Mouse (Mus musculus) ES-E14 (cell line): ENCODE measurements around the gene Ggt1. TPM values are rescaled to one million over a fixed set of nuclear protein-coding genes. Genes with fewer than 3 reads are reported as not detected.

ENCODE experiments used
- DNase-seq: peaks from one replicate; pipeline ENCODE4 v3.0.0-alpha.2; 2013; ENCODE audit warnings: low read depth, low spot score
- H3K27ac ChIP-seq: 2 replicates; pipeline ENCODE4 v1.5.1; 2012; ENCODE audit warnings: low read depth, mild to moderate bottlenecking, low read length, moderate library complexity, mixed read lengths; ENCODE audit not compliant: poor library complexity, insufficient read depth, severe bottlenecking
- H3K36me3 ChIP-seq: 2 replicates; pipeline ENCODE4 v1.6.1; 2012; ENCODE audit warnings: mild to moderate bottlenecking, low read length, moderate library complexity, mixed read lengths; ENCODE audit not compliant: control insufficient read depth, poor library complexity, insufficient read depth, severe bottlenecking
- H3K4me1 ChIP-seq, 2 experiments: fragments of 150-350 bp in 1 of 2; sonication (generic) in 1 of 2; 2 replicates each; pipeline ENCODE4 v1.6.1; 2012; ENCODE audit warnings: low read length in 2 of 2, mild to moderate bottlenecking in 1 of 2, mixed read lengths in 1 of 2; ENCODE audit not compliant: control insufficient read depth in 2 of 2, insufficient read depth in 2 of 2, poor library complexity in 1 of 2
- H3K4me3 ChIP-seq, 2 experiments: fragments of 150-350 bp in 1 of 2; sonication (generic) in 1 of 2; 2 replicates each; pipeline ENCODE4 v1.5.1; 2012; ENCODE audit warnings: low read length in 2 of 2, low read depth in 1 of 2, mild to moderate bottlenecking in 1 of 2, mixed read lengths in 1 of 2; ENCODE audit not compliant: insufficient read depth in 1 of 2, poor library complexity in 1 of 2, severe bottlenecking in 1 of 2
- H3K9ac ChIP-seq: 2 replicates; pipeline ENCODE4 v1.6.1; 2012; ENCODE audit warnings: low read depth, mild to moderate bottlenecking, low read length, mixed read lengths; ENCODE audit not compliant: poor library complexity, insufficient read depth, severe bottlenecking
- H3K9me3 ChIP-seq: fragments of 150-350 bp; sonication (generic); 2 replicates; pipeline ENCODE4 v1.6.1; 2012; ENCODE audit warnings: low read depth, mild to moderate bottlenecking, low read length; ENCODE audit not compliant: control insufficient read depth, insufficient read depth
- CHD2 ChIP-seq: IDR thresholded peaks from 2 replicates; pipeline ENCODE4 v1.6.1; 2014; ENCODE audit warnings: mild to moderate bottlenecking, low read depth, low read length, inconsistent platforms
- HCFC1 ChIP-seq: IDR thresholded peaks from 2 replicates; pipeline ENCODE4 v1.6.1; 2012; ENCODE audit warnings: low read length, inconsistent platforms, borderline replicate concordance; ENCODE audit not compliant: insufficient read depth
- MAFK ChIP-seq: IDR thresholded peaks from 2 replicates; pipeline ENCODE4 v1.6.1; 2014; ENCODE audit warnings: mild to moderate bottlenecking, low read depth, low read length, inconsistent platforms; ENCODE audit not compliant: insufficient read depth
- ZC3H11A ChIP-seq: IDR thresholded peaks from 2 replicates; pipeline ENCODE4 v1.6.1; 2012; ENCODE audit warnings: low read depth, mild to moderate bottlenecking, inconsistent platforms, low read length, borderline replicate concordance
- ZNF384 ChIP-seq: IDR thresholded peaks from 2 replicates; pipeline ENCODE4 v1.6.1; 2012; ENCODE audit warnings: low read depth, low read length, inconsistent platforms
- in situ Hi-C, 2 experiments: fragments of 600-800 bp; cut with MboI; formaldehyde crosslinking; loops; one replicate each; pipeline ENCODE4 v1.15.1; 2025; ENCODE audit warnings: low sequenced_read_pairs in 2 of 2, inconsistent platforms in 1 of 2; ENCODE audit not compliant: unreplicated experiment in 2 of 2
- total RNA-seq: library from RNA; depleted of rRNA; stranded (reverse); fragments of 300-350 nt; gene quantifications from 2 replicates; pipeline ENCODE4 v1.2.3, GENCODE M21; 2012

Ggt1 gene
- total RNA-seq, 1 experiment, result 23.6 TPM

GRCm38 (mm10) chr10:75514361-75514760 is 47.0 kb upstream of the Ggt1 start:
- no peak for TF ChIP-seq MAFK
- TF ChIP-seq ZNF384, result no peak
- no peak for TF ChIP-seq HCFC1
- no peak for TF ChIP-seq ZC3H11A
- TF ChIP-seq CHD2, result no peak
- in situ Hi-C loops, result no loop called here
- H3K4me1 ChIP-seq, result peaks cover 2 to 7% of the 10 kb centered on the region in 2 experiments; a peak in 2 of 4 replicates
- peaks cover 16% of the 10 kb centered on the region for H3K36me3 ChIP-seq
- H3K9me3 ChIP-seq, result no peaks in the 10 kb centered on the region
- no peak overlapping the region for H3K27ac ChIP-seq
- no peak for DNase-seq
- no peak overlapping the region for H3K9ac ChIP-seq
- no peak overlapping the region for H3K4me3 ChIP-seq

GRCm38 (mm10) chr10:75515216-75516037 is 46.0 kb upstream of the Ggt1 start:
- in situ Hi-C loops, result no loop called here
- no peak overlapping the region for H3K9ac ChIP-seq
- TF ChIP-seq CHD2, result no peak
- no peak for TF ChIP-seq MAFK
- TF ChIP-seq ZNF384, result no peak
- TF ChIP-seq ZC3H11A, result no peak
- TF ChIP-seq HCFC1, result no peak
- H3K36me3 ChIP-seq, result peaks cover 16% of the 10 kb centered on the region
- H3K27ac ChIP-seq, result no peak overlapping the region
- no peak overlapping the region for H3K4me3 ChIP-seq
- H3K9me3 ChIP-seq, result no peaks in the 10 kb centered on the region
- H3K4me1 ChIP-seq, result peaks cover 2 to 7% of the 10 kb centered on the region in 2 experiments; a peak in 2 of 4 replicates
- DNase-seq, result no peak

DNA sequence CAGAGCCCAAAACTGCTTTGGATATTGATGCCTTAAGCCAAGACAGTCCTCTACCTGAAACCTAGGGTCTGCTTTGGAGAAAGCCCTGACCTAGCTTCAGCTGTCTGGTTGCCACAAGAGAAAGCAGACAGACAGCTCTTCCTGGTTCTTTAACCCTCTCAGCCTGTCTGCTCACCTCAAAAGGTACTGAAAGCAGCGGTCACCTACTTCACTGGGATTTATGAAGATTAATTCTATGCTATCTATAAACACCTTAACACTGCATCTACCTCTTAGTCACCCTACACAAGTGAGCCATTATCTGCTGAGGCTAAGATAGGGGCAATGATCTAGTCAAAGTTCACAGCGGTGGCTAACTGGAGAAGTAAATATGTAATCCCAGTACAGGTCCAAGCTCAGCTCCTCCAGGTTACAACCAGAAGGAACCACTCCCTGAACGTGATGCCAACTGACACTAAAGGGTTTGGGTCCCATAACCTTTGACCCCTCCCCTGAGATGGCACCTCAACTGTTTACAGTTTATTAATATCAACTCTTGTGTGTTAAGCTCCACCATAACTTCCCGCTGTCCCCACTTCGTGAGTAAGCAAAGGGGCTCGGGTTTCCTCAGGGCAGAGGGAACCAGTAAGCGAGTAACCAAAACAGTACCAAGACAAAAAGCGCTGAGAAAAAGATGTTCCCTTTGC is 45.2 kb upstream of the Ggt1 start:
- H3K27ac ChIP-seq, result no peak overlapping the region
- in situ Hi-C loops, result no loop called here
- H3K4me3 ChIP-seq, result peak overlapping the region; percentile 85 to 90; a peak in 2 of 4 replicates

GRCm38 (mm10) chr10:75516724-75517072 is 44.7 kb upstream of the Ggt1 start:
- Histone ChIP-seq H3K4me3 (peak overlapping the region; percentile 85 to 90), H3K9ac (peak overlapping the region; percentile 88), H3K9me3 (no peaks in the 10 kb centered on the region), H3K4me1 (peaks cover 2 to 7% of the 10 kb centered on the region in 2 experiments; a peak in 2 of 4 replicates), H3K36me3 (peaks cover 23% of the 10 kb centered on the region), H3K27ac (no peak overlapping the region)
- in situ Hi-C loops, result no loop called here
- TF ChIP-seq ZC3H11A (no peak), CHD2 (no peak), MAFK (no peak), ZNF384 (no peak), HCFC1 (no peak)
- no peak for DNase-seq

More for the DNA sequence above, 45.2 kb upstream of the Ggt1 start:
- H3K9ac ChIP-seq, result peak overlapping the region; percentile 88; the same call in 1 of the 2 replicates
- H3K9me3 ChIP-seq, result no peaks in the 10 kb centered on the region
- no peak for DNase-seq
- H3K36me3 ChIP-seq, result peaks cover 20% of the 10 kb centered on the region
- TF ChIP-seq ZNF384 (no peak), MAFK (no peak), HCFC1 (no peak), ZC3H11A (no peak), CHD2 (no peak)
- peaks cover 2 to 7% of the 10 kb centered on the region in 2 experiments; a peak in 2 of 4 replicates for H3K4me1 ChIP-seq
